Mouse (Mus musculus): ENCODE results near the gene Gck. TPM values are rescaled to one million over a fixed set of nuclear protein-coding genes. Genes with fewer than 3 reads are reported as not detected.
"Not testable (repeated sequence)": the region's sequence is repeated elsewhere in the genome, so short reads cannot be mapped to it uniquely, and the experiment has no call there.

Gene Gck
- total RNA-seq, 2 experiments from 2014 or later: 1.8 to 3.9 TPM

GRCm38 (mm10) chr11:5955546-5956276 is 5.8 kb upstream of the Gck start, which contains the start of gene Ykt6:
TSS of gene Ykt6 (plus strand) at chr11:5955693.
- peak; percentile 85 to 90 for DNase-seq (ENCODE audit: extremely low spot score in 1 of 2, low spot score in 1 of 2)

- no peak for DNase-seq (ENCODE audit: extremely low spot score in 1 of 2, low spot score in 1 of 2)
Measured at GRCm38 (mm10) chr11:5954965-5955504, 5.2 kb upstream of the Gck start.

DNA sequence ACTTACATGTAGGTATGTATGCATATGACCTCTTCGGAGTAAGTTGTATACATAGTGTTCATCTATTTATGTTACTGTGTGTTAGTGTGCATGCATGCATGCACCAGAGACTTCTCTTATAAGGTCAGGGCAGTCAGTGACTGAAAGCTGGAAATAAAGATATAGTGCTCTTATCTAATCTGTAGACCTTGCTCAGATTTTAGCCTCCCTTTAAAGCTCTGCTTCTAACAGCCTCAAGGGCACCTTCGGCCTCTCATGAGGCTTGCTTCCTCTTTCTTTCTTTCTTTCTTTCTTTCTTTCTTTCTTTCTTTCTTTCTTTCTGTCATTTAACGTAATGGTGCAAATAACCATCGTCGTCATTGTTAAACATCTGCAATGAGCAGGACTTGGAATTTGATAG is 4.6 kb upstream of the Gck start:
- DNase-seq (ENCODE audit: extremely low spot score in 1 of 2, low spot score in 1 of 2): no peak

DNA sequence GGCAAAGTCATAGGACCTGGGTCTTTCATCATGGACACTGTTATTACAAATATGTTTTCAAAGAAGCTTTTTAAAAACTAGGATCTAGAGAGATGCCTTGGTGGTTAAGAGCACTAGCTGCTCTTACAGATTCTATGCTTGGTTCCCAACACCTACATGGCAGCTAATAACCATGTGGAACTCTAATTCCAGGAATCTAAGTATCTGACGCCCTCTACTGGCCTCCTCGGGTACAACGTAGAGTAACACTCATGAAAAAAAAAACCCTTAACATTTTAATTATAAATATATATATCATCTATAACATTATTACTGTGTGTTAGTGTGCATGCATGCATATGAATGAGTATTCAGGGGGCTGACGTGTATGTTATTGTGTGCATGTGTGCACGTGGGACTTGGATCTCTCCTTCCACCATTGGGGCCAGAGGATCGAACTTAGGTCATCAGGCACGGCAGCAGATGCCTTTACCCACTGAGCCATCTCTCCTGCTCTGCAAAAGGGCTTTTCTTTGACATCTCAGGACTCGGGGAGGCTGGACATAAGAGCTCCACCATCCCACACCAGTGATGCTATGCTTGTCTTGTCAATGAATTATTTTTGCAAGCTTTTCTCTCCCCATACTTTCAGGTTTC is 3.4 kb upstream of the Gck start:
- no peak for DNase-seq (ENCODE audit: extremely low spot score in 1 of 2, low spot score in 1 of 2)

DNA sequence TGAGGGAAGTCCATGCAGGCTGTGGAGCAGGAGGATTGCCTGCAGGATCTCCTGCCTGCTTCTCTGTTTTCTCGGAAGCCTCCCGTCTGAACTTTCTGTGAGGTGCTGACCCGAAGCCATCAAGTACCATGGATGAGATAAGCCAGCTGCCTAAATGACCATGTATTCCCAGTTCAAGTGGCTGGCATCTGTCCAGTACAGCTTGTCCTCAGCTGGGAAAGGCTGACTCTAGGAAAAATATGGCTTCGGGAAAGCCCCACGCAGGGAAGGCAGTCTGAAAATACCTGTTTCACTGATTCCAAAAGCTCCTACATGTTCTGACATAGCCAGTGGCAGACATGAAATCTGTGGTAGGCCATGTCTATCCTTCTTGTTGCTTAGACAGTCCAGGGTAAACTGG is 2.6 kb upstream of the Gck start:
- DNase-seq (ENCODE audit: extremely low spot score in 1 of 2, low spot score in 1 of 2): no peak

DNA sequence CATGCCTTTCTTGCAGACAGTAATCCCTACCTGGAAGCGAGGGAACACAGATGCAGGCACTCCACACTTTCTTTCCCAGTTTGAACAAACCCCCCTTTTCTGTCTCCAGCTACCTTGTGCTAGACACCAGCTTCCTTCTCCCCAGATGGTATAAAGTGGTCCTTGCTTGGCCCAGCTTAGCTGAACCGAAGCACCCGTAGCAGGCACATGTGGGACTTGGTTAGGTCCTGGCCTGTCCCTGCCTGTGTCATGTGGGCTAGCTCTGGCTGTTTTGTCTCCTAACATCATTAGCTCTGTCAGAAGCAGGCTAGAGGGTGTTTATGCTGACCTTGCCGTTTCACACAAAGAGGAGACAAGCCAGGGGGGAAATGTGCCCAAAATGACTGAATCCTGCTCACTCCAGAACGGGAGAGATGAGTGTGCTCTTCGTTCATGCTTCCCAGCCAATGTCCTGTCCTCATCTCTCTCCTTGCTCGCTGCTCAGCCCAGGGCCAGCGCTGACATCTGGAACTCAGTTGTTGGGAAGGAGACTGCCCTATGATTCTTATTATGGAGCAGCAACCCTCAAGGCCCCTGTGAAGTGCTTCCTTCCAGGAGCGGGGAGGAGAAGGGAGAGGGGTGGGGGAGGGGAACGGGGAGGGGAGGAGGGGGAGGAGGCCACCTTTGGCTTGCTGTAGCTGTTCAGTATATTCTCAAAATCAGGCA is 1.2 kb downstream of the Gck start:
- DNase-seq (ENCODE audit: extremely low spot score in 1 of 2, low spot score in 1 of 2): no peak

DNA sequence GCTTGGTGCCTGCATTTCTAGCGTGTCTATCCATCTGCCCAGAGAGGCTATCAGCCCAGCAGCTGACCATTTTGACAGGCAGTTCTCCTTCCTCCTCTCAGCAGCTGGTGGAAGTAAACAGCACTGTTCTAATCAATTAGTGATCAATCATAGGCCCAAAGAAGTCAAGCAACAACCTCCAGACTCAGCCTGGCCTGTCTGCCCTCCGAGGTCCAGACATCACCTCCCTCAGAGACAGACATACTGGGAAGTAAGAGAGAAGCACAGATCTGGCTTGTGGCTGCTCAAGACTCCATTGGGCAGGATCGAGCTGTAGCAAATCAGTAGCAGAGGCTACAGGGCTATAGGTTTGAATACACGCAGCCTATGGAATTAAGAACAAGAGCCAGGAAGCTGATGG is 2.1 kb downstream of the Gck start:
- no peak for DNase-seq (ENCODE audit: extremely low spot score in 1 of 2, low spot score in 1 of 2)

DNA sequence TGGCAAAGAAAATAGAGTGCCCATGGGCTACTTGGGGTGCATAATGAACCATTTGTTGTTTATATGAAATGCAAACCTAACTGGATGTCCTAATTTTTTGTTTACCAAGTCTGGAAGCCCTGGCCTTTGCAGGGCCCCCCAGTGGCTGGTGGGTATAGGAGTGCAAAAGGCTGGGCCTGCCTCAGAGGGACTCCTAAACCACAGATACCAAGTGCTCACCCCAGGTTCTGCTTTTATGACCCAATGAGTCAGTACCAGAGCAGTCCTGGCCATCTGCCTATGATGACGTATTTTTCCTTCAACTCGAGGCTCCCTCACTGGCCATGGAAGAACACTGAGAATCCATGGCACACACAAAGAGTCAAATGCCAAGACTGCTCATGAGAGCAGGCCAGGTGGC is 4.8 kb downstream of the Gck start:
- no peak for DNase-seq (ENCODE audit: extremely low spot score in 1 of 2, low spot score in 1 of 2)

- DNase-seq (ENCODE audit: extremely low spot score in 1 of 2, low spot score in 1 of 2): no peak
Measured at GRCm38 (mm10) chr11:5942966-5943365, 6.9 kb downstream of the Gck start.

DNA sequence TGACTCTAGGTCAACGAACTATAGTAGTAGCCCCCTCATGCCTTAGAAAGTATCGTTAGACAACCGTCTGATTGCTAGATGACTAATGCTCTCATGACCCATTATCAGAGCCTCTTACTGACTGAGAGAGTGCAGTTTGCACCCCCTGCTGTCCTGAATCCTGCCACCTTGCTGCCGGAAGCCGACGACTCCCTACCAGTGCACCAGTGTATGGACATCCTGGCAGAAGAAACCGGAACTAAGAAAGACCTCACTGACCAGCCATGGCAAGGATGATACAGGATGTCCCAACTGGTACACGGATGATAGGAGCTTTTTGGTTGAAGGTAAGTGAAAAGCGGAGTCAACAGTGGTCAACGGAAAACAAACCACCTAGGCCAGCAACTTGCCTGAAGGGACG is 15.3 kb downstream of the Gck start:
- not testable (repeated sequence) for DNase-seq (ENCODE audit: extremely low spot score in 1 of 2, low spot score in 1 of 2)

DNA sequence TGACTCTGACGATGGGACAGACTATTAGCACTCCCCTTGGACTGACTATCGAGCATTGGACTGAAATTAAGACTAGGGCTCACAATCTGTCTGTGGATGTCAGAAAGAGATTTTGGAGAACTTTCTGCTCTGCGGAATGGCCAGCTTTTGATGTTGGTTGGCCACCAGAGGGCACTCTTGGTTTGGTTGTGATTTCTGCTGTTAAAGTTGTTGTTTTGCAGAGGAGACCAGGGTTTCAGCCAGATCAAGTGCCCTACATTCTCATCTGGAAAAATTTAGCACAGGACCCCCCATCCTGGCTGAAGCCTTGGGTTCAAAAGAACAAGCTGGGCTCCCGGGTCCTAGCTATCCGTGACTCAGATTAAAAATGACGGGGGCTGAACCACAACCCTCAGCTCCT is 17.9 kb downstream of the Gck start:
- peak in 1 of 2 experiments; percentile 45 for DNase-seq (ENCODE audit: extremely low spot score in 1 of 2, low spot score in 1 of 2)

DNA sequence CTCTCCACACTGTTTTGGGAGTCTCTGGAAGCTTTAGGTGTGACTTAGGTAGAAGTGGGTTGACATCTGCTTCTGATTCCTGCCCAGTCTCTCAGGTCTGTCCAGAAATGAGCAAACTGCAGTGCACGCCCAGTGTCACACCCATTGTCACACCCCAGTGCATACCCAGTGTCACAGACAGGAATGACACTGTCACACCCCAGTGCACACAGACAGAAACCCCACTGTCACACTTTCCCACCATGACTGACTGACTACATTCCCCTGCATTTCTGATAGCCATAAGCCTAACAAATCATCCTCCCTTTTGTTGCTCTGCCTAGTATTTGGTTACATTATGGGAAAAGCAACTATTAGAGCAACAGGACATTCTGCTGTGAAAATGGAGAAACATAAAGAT is 19.3 kb downstream of the Gck start:
- no peak for DNase-seq (ENCODE audit: extremely low spot score in 1 of 2, low spot score in 1 of 2)

DNA sequence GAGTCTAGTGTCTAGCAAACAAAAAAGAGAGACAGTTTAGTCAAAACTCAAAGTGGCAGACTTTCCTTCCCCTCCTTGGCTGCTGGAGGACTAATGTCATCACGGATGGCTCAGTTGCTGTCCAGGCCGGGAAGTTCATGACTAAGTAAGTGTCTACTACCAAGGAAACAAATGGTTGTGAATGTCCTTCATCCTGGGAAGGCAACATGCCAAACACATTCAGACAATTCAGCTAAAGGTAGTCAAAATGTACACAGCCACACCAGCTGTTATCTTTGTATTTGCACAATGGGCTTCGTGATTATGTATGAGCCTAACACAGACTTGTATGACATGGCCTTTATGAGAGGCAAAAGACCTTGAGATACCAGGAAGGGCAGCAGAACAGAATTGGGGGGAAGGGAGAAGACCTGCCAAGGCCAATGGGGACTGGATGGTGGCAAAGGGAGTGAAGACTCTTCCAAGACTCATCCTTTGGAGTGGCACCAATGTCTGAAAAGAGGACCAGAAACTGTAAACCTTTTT is 23.1 kb downstream of the Gck start:
- DNase-seq (ENCODE audit: extremely low spot score in 1 of 2, low spot score in 1 of 2): no peak

DNA sequence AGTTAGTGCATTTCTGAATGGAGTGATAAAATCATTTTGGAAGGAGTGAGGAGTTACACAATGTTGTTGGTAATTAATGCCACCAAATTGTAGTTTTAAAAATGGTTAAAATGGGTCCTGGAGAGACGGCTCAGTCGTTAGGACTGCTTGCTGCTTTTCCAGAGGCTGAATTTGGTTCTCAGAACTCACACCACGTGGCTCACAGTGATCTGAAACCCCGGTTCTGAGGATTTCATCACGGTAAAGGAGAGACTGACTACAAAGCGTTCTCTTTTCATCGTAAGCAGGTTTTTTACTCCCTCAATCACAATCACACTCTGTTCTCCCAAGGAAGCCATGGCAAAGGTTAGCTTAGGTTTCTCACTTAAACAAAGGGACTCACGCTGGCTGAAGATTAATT is 25.2 kb downstream of the Gck start:
- no peak for DNase-seq (ENCODE audit: extremely low spot score in 1 of 2, low spot score in 1 of 2)

- no peak for DNase-seq (ENCODE audit: extremely low spot score in 1 of 2, low spot score in 1 of 2)
Measured at GRCm38 (mm10) chr11:5920323-5920960, 29.4 kb downstream of the Gck start.

- DNase-seq (ENCODE audit: extremely low spot score in 1 of 2, low spot score in 1 of 2): no peak
Measured at GRCm38 (mm10) chr11:5919606-5920005, 30.3 kb downstream of the Gck start.

GRCm38 (mm10) chr11:5918111-5918510 is 31.8 kb downstream of the Gck start:
- DNase-seq (ENCODE audit: extremely low spot score in 1 of 2, low spot score in 1 of 2): no peak

- no peak for DNase-seq (ENCODE audit: extremely low spot score in 1 of 2, low spot score in 1 of 2)
Measured at GRCm38 (mm10) chr11:5916178-5916548, 33.7 kb downstream of the Gck start.

- no peak for DNase-seq (ENCODE audit: extremely low spot score in 1 of 2, low spot score in 1 of 2)
Measured at GRCm38 (mm10) chr11:5915429-5916177, 34.3 kb downstream of the Gck start.

DNA sequence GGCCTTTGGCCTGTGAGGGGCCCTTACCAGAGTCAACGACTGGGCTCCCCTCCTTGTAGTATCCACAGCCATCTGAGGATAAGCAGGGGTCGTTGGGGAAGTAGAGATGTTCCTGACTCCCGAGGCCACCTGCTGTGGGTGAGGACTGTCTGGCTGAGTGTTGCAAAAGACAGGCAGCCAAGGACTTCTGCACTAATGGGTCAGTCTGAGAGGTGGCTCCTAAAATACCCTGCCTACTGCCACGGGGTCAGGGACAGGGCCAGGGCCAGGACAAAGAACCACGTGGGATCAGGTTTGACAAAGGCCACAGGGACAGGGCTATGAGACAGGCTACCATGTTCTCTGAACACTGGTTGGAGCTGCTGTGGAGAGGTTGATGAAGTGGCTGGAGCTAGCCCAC is 34.9 kb downstream of the Gck start:
- DNase-seq (ENCODE audit: extremely low spot score in 1 of 2, low spot score in 1 of 2): no peak
